Mouse (Mus musculus) thymus, adult 2 months (tissue): ENCODE results near the gene Casz1.

Experiments used
- CTCF ChIP-seq: fragments of 200-500 bp; IDR thresholded peaks from 2 replicates; pipeline ENCODE4 v1.5.1; 2012; ENCODE audit warnings: mild to moderate bottlenecking, control low read depth, low read length, moderate library complexity, borderline replicate concordance; ENCODE audit not compliant: control insufficient read depth, poor library complexity, insufficient read depth; ENCODE audit errors: extremely low read depth
- POLR2A ChIP-seq: fragments of 200-500 bp; IDR thresholded peaks from 2 replicates; pipeline ENCODE4 v1.6.1; 2012; ENCODE audit warnings: mild to moderate bottlenecking, low read length, control low read depth, moderate library complexity; ENCODE audit not compliant: control insufficient read depth, poor library complexity, insufficient read depth; ENCODE audit errors: extremely low read depth

- no peak for TF ChIP-seq CTCF
- TF ChIP-seq POLR2A: no peak
These were observed 593 bp upstream of the Casz1 start for GRCm38 (mm10) chr4:148803636-148804035.
